Mouse (Mus musculus): Measurements from ENCODE around the gene A730071L15Rik.

DNA sequence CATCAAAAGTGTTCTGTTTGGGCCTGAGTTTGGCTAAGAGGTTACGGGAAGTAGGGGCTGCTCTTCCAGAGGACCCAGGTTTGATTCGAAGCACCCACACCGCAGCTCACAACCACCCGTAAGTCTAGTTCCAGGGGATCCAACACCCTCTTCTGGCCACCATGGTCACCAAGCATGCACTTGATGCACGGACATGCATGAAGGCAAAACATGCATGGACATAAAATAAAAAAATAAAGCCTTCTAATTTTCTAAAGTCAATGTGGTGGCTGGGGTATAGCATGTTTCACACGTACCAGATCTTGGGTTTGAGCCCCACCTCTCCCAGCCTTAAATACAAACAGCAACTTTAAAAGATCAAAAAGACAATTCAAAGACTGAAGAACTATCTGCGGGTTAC lies 35.0 kb upstream of the A730071L15Rik start:
- TF ChIP-seq POLR2A (IDR thresholded peaks at IDR 0.05; ENCODE audit: borderline replicate concordance, insufficient read depth, low read length) (no peak), CTCF (IDR thresholded peaks at IDR 0.05; ENCODE audit: borderline replicate concordance, insufficient read depth, low read depth, low read length) (no peak)
